Mouse (Mus musculus): ENCODE results near the gene Clcf1. TPM values are rescaled to one million over a fixed set of nuclear protein-coding genes. Genes with fewer than 3 reads are reported as not detected.

The Clcf1 gene
- 1 to 10 TPM; 1.3 to 2.1 TPM for total RNA-seq (2021)
- long read RNA-seq, experiment 1, result 0 reads
- long read RNA-seq, experiment 2, result 0 reads

DNA sequence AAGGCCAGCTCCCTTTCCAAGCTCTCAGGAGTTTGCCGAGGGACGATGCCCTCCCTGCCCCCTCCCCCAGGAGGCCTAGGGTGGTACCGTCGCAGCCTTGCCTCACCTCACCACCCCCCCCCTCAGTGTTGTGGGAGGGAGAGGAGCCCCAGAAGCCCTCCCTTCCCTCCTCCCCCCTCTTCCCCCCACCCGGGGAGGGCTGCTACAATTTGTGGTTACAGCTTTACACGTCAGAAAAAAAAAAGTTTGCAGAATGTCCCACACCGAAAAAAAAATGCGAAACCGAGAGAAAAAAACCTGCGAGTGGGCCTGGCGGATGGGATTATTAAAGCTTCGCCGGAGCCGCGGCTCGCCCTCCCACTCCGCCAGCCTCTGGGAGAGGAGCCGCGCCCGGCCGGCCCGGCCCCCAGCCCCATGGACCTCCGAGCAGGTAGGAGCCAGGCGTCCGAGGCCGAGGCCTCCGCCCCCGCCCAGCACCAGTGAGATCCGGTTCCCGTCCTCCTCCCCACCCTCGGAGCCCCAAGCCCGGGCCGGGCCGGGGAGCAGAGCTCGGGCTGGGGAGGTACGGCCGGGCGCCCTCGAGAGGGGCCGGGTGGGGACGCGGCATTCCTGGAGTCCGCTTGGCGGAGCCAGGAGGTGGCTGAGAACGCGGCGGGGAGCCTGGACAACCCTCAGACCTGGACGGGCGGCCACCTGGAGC, at the start of gene Clcf1, which contains the start of gene AC109138.7:
Gene Clcf1, plus strand, starts transcription at position 168 of the 700 bp plus-strand sequence.
Gene AC109138.7, plus strand, starts transcription at position 287 of the 700 bp plus-strand sequence.
- peak within 1 kb of the TSS; percentile 47 for H3K4me3 ChIP-seq
- DNase-seq (ENCODE audit: extremely low spot score in 1 of 2, low spot score in 2 of 2), result no peak
- intact Hi-C loops (cut with DNase I), result no loop called here
- no peak for TF ChIP-seq CTCF (IDR thresholded peaks at IDR 0.05)
- no peak within 1 kb of the TSS for H3K27ac ChIP-seq

DNA sequence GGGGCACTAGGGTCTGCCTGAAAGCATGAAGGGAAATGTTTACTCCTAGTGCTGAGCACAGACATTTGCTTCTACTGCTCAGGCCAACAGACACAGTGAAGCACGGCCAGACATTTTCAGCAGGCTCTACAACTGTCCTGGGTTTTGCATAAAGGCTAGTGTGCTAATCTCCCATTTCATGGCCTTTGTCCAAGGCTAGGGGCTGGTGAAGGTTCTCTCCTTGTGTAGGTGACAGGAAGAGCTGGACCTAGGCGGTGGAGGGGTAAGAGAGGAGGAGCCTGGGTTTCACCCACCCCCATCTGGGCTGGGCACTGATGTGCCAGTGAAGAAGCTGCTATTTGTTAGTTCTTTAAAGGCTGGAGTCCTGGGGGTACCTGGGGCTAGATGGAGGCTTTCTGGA, 49.3 kb upstream of the Clcf1 start:
- intact Hi-C loops (cut with DNase I), result no loop called here
- Histone ChIP-seq H3K4me3 (no peak overlapping the region), H3K27ac (no peak overlapping the region)
- DNase-seq (ENCODE audit: extremely low spot score in 1 of 2, low spot score in 2 of 2), result no peak
- no peak for TF ChIP-seq CTCF (IDR thresholded peaks at IDR 0.05)

DNA sequence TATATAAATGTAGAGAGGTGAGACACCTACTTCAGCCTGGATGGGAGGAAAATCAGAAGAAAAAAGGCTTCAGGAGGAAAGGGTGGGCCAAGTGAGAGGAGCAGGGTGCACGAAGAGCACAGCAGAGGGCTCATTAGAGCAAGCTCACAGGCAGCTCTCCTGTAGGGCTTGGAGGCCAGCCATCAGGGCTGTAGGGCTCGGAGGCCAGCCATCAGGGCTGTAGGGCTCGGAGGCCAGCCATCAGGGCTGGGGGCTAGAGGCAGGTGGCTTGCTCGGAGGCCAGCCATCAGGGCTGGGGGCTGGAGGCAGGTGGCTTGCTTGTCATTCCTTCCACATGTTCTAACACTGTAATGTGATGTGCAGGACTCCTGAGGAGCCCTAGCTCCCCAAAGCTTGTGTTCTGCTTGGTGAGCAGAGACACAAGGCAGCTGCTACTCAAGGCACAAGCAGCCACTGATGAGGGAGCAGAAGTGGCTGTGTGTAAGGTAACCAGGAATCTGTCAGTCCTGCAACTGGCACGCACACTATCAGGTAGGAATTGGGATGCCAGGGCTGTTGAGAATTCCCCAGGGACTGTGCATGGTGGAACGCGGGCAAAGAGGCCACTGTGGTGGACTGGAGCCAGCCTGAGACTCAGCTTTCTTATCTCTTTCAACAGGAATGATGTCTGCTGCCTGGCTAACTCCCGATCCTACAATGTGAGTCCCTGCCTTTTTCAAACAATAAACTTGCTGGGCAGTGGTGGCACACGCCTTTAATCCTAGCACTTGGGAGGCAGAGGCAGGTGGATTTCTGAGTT, 47.2 kb upstream of the Clcf1 start:
- no peak overlapping the region for H3K27ac ChIP-seq
- no peak for DNase-seq (ENCODE audit: extremely low spot score in 1 of 2, low spot score in 2 of 2)
- H3K4me3 ChIP-seq, result no peak overlapping the region
- intact Hi-C loops (cut with DNase I), result no loop called here
- TF ChIP-seq CTCF (IDR thresholded peaks at IDR 0.05), result no peak

DNA sequence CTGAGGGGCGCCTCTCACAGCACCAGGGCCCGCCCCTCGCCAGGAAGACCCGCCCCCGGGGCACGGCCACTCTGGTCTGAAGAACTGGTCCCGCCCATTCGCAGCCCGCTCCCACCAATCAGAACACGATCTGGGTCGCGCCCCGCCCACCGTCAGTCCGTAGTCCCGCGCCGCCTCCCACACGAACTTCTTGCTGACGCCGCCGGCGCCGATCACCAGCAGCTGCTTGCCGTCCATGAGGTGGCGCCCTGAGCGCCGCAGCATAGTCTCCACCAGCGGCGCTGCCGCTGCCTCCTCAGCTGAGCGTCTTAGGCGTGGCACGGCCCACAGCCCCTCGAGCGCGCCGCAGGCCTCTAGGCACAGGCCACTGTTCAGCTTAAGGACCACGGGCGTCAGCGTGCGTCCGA, 44.7 kb upstream of the Clcf1 start:
- peak overlapping the region; percentile 54 for H3K4me3 ChIP-seq
- DNase-seq (ENCODE audit: extremely low spot score in 1 of 2, low spot score in 2 of 2), result peak; percentile 100
- TF ChIP-seq CTCF (IDR thresholded peaks at IDR 0.05), result peak; percentile 86
- peak overlapping the region; percentile 89 for H3K27ac ChIP-seq
- intact Hi-C loops (cut with DNase I), result loop anchor here (1.0 kb wide), 1 partner anchor 23 kb away; the partner anchor contains the start of gene Ppp1ca

DNA sequence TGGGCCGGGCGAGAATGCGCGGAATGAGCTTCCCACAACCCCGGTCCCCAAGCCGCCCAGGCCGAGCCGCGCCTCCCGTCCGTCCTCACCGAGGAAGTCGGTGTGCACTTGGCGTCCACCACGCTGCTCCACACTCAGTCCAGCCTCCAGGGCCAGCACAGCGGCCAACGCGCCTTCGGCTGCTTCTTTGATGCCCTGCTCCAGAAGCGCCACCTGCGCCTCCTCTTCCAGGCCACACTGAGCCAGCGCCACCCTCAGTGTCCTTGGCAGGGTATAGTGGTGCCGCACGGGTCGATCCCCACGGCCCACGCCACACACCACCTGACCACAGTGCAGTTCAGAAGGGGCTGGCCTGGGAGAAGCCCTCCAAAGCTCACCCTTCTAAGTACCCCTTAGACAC, 44.2 kb upstream of the Clcf1 start:
- DNase-seq (ENCODE audit: extremely low spot score in 1 of 2, low spot score in 2 of 2), result peak in 1 of 2 experiments; percentile 48
- intact Hi-C loops (cut with DNase I), result loop anchor here (1.0 to 2.0 kb wide), 2 partner anchors 22 to 59 kb away; partner anchors contain the start of gene Ppp1ca
- Histone ChIP-seq H3K27ac (peak overlapping the region; percentile 89), H3K4me3 (peak overlapping the region; percentile 54)
- TF ChIP-seq CTCF (IDR thresholded peaks at IDR 0.05), result no peak

DNA sequence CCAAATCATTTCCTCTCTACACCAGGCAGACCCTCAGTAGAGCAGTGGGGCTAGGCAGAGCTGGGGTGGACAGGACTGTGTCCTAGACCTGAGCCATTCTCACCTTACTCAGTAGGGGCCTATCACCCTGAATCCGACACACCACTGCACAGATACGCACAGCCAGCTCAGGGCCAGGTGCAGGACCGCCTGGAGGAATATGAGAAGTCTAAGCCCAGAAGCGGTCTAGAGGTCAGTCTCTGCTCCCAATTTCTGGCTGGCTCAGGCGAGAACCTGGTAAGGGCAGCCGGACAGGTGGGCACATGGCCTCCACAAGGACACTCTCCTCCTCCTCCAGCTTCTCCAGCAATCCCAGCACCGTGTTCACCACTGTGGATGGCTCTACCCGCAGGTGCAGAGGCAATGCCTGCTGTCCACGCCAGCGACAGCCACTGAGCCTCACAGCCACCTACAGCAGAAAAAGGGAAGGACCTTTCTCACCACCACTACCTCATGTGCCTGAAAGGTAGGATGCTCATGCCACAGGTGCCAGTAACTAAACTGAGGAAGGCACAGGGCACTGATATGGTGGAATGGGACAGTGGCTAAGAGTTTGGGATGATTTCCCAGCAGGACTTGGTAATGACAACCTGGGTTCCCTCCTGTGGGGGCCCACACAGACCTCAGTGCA, 43.2 kb upstream of the Clcf1 start:
- intact Hi-C loops (cut with DNase I), result loop anchor here (2.0 kb wide), 1 partner anchor 58 kb away; no protein-coding TSS in a partner anchor
- TF ChIP-seq CTCF (IDR thresholded peaks at IDR 0.05), result no peak
- no peak overlapping the region; the same call in 1 of the 2 replicates for H3K27ac ChIP-seq
- H3K4me3 ChIP-seq, result no peak overlapping the region
- DNase-seq (ENCODE audit: extremely low spot score in 1 of 2, low spot score in 2 of 2), result no peak

DNA sequence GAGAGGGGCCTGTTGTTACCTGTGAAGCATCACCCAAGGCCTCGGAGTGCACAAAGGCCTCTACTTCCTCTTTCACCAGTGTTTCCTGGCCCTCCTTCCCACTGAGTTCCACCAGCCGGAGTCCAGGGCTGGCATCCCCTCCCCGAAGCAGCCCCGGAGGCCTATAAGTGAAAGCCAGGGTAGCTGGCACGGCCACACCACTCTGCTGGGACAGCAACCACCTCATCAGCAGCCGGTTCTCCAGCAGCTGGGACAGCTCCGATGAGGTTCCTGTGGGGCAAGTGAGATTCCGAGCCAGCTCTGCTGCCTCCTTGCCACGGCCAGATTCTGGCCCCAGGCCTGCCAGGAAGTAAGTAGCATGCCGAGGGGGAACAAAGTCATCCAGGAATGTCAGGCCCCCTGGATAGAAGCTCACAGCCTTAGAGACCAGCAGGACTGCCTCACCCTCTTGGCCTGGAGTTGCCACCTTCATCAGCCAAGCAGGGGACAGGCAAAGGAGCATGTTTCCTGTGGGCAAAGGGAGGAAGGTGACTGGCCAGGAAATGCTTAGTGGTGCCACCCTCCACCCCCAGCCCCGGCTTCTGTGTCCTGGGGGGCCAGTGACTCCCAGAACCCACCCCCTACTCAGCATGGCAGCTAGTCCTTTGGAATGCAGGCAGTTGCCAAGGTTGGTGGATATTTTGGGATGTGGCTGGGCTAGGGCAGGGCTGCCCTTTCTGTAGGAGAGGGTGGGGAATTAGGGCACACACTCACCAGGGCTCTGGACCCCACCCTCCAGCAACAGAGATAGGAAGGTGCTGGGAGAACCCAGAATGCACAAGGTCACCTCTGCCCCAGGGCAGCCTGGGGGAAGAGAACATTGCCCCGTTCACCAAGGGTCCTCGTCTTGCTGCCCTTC, 42.4 kb upstream of the Clcf1 start:
- intact Hi-C loops (cut with DNase I), result loop anchor here (2.0 kb wide), 1 partner anchor 57 kb away; no protein-coding TSS in a partner anchor
- no peak for TF ChIP-seq CTCF (IDR thresholded peaks at IDR 0.05)
- DNase-seq (ENCODE audit: extremely low spot score in 1 of 2, low spot score in 2 of 2), result no peak
- H3K27ac ChIP-seq, result no peak overlapping the region
- H3K4me3 ChIP-seq, result no peak overlapping the region

DNA sequence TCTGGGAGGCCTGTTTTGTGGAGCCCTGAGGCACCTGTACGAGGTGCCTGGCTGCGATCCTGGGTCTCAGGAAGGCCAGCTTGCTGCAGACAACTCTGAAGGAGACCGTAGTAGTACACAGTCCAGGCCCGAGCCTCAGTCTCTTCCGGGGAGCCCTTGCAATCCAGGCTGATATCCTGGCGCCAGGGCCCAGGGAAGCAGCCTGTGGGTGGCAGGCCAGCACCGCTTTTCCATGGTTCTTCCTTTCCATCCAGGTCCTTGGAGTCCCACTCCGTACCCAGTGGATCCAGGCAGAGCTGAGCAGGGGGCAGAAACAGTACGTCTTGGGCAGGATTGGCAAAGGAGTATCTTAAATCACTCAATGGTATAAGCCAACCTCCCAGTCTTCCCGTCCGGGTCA, 41.1 kb upstream of the Clcf1 start:
- TF ChIP-seq CTCF (IDR thresholded peaks at IDR 0.05), result no peak; the same call in none of the 2 replicates
- intact Hi-C loops (cut with DNase I), result no loop called here
- Histone ChIP-seq H3K27ac (no peak overlapping the region), H3K4me3 (no peak overlapping the region)
- no peak for DNase-seq (ENCODE audit: extremely low spot score in 1 of 2, low spot score in 2 of 2)

DNA sequence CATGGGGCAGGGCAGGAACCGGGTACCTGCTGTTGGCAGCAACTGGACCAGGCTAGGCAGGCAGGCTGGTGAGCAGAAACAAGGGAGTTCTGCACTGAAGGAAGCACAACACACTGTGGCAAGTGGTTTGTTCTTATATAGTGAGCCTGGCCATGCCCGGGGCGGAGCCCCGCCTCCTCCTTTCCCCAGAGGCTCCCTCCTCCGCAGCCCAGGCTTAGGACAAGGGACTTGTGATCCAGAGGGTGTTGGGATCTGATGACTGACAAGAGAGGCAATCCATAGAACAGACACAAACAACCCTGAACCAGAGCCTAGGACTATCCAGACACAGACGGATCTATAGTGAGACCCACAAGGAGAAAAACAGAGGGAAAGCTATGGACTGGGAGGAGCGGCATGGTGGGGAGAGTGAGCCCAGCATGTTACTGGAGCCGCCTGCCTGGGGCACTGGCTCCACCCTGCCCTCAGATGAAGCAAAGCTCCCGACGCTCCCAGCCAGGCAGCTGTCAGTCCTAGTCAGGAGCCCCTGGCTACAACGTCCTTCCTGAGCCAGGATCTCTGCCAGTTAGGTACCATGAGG, 38.6 kb upstream of the Clcf1 start, which contains the start of gene Carns1:
Gene Carns1, minus strand, starts transcription at position 112 of the 580 bp plus-strand sequence.
- no peak for TF ChIP-seq CTCF (IDR thresholded peaks at IDR 0.05)
- no peak for DNase-seq (ENCODE audit: extremely low spot score in 1 of 2, low spot score in 2 of 2)
- intact Hi-C loops (cut with DNase I), result no loop called here
- H3K27ac ChIP-seq, result peak within 1 kb of the TSS; percentile 69
- no peak within 1 kb of the TSS for H3K4me3 ChIP-seq

DNA sequence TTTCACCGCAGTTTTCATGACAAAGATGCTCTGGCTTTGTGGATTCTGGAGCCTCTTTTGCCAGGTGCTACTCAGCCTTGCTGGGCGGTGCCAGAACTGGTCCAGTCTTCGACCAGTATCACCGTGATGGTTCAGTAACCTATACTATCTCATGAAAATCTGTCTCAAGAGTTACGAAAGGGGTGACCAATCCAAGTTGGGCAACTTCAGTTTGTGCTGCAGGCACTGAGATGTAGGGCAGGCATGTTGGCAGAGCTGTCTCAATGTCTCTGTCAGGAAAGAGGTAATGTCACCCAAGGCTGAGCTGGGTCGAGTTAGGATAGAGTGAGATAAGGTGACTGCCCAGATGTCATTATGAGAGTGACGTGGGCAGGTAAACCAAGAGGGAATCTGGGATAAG, 33.6 kb upstream of the Clcf1 start:
- intact Hi-C loops (cut with DNase I), result no loop called here

More for the DNA sequence above, 33.6 kb upstream of the Clcf1 start:
- no peak for DNase-seq (ENCODE audit: extremely low spot score in 1 of 2, low spot score in 2 of 2)
- H3K27ac ChIP-seq, result no peak overlapping the region
- no peak for TF ChIP-seq CTCF (IDR thresholded peaks at IDR 0.05)
- no peak overlapping the region for H3K4me3 ChIP-seq
